Mouse (Mus musculus) heart, postnatal 14 days (tissue): ENCODE measurements around the gene Tshz2. TPM values are rescaled to one million over a fixed set of nuclear protein-coding genes. Genes with fewer than 3 reads are reported as not detected.
"Not testable (repeated sequence)": the region's sequence is repeated elsewhere in the genome, so short reads cannot be mapped to it uniquely, and the experiment has no call there.

Experiments used
- DNase-seq, 2 experiments: peaks; one replicate each; pipeline ENCODE4 v3.0.0; 2021 to 2022
- intact Hi-C: fragments of 180-260 bp; cut with DNase I; formaldehyde crosslinking; loops from one replicate; pipeline ENCODE4 v1.15.1; 2025
- total RNA-seq, 2 experiments: library from RNA; stranded (reverse); gene quantifications; 2 replicates each; pipeline ENCODE4 v1.2.3; 2021

Gene Tshz2
- total RNA-seq, 2 experiments from 2014 or later: 15.5 to 17.8 TPM

- DNase-seq: peak; percentile 45 to 54
- intact Hi-C loops: loop anchor here (5.0 kb wide), 3 partner anchors 97 to 787 kb away; partner anchors contain the start of gene Tshz2
Measured at GRCm38 (mm10) chr2:169849077-169849476, 216.3 kb downstream of the Tshz2 start.

GRCm38 (mm10) chr2:169849541-169849940 lies 216.7 kb downstream of the Tshz2 start:
- no peak for DNase-seq
- intact Hi-C loops: loop anchor here (5.0 kb wide), 3 partner anchors 97 to 787 kb away; partner anchors contain the start of gene Tshz2

DNA sequence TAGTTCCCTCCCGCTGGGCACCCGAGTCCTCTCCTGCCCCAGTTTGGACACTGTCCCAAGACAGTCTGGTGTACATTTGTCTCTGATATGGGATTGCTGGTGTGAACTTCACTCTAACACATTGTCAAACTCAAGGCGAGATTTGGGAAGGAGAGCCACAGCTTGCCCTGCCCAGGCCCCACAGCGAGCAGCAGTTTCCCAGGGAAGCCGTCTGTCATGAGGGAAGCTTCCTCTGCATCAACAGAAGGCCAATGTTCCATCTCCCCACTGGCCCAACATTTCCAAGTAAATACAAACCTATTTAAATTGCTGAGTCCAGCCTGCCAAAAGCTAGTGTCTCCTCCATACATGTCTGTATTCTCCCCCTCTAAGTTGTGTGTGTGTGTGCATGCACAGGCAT lies 218.8 kb downstream of the Tshz2 start:
- no peak for DNase-seq
- intact Hi-C loops: no loop called here

GRCm38 (mm10) chr2:169854491-169854890 lies 221.7 kb downstream of the Tshz2 start:
- intact Hi-C loops: no loop called here

DNA sequence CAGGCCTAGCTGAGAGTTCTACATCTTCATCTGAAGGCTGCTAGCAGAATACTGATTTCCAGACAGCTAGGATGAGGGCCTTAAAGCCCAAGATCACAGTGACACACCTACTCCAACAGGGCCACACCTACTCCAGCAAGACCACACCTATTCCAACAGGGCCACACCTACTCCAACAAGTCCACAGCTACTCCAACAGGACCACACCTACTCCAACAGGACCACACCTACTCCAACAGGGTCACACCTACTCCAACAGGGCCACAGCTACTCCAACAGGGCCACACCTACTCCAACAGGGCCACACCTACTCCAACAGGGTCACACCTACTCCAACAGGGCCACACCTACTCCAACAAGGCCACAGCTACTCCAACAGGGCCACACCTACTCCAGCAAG lies 224.2 kb downstream of the Tshz2 start:
- intact Hi-C loops: not testable (repeated sequence)

More at GRCm38 (mm10) chr2:169854491-169854890, 221.7 kb downstream of the Tshz2 start:
- no peak for DNase-seq

DNA sequence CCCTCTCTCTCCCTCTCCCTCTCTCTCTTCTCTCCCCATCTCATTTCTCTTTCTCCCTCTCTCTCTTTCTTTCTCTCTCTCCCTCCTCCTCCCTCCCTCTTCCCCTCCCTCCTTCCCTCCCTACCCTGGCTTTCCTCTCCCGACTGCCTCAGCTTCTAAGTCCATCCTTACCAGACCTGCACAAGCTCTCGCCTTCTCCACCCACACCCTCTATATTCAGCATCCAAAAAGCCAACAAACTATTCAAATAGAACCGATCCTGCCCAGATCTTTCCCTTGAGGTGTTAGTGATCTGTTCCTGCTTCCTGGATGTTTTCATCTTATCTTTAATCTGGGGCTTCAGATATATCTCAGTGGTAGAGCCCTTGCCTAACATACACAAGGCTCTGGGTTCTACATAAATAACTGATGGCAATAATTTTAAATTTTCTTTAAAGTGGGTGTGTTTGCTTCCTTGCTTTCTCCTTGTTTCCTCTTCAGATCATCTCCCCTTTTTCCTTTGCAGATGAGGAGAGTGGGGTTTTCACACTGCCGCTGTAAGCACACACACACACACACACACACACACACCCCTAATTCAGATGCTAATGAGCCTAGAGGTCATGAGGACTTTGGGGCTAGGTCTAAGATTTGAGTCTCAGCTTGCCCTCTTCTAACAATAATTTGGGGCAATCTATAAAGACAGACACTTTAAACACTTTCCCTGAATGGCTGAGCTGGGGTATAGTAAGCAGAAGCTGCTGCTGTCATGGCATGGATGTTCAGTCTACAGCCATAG lies 226.5 kb downstream of the Tshz2 start:
- no peak for DNase-seq
- intact Hi-C loops: no loop called here

More for the DNA sequence above, 224.2 kb downstream of the Tshz2 start:
- DNase-seq: not testable (repeated sequence)

GRCm38 (mm10) chr2:169860895-169861294 lies 228.1 kb downstream of the Tshz2 start:
- intact Hi-C loops: no loop called here
- no peak for DNase-seq

GRCm38 (mm10) chr2:169862701-169863100 lies 229.9 kb downstream of the Tshz2 start:
- intact Hi-C loops: no loop called here
- no peak for DNase-seq

DNA sequence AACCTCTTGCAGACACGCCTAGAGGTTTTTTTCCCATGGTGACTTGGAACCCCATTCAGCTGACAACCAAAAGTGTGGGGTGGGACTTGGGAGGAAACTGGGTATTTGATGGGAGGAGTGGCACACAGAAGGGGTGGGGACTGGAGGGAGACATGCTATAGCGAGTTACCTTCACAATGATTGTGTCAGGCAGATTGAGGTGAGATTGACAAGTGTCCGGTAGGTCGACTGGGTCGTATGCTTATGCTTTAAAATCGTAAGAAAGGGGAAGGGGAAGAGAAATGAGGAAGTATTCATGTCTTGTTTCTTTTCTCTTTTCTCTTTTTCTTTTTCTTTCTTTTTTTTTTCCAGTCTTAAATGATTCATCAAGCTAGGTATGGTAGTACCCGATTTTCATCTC lies 236.7 kb downstream of the Tshz2 start:
- DNase-seq: no peak
- intact Hi-C loops: no loop called here

DNA sequence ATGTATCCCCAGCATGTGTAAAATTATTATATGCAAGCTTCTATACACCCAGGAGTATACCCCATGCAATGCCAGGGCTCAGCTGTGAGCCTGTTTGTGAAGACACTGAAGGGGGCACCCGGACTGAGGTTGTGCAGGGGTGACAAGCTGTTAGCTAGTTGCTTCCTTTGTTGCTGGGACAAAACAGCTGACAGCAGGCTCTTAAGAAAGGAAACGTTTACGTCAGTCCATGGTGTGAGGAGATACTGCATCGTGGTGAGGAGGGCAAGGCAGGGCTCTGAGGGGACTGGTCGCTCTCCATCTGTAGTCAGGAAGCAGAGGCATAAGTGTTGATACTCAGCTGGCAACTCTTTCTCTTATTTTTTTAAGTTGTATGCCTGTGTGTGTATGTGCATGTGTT lies 237.7 kb downstream of the Tshz2 start:
- intact Hi-C loops: no loop called here
- DNase-seq: no peak

- intact Hi-C loops: no loop called here
- DNase-seq: no peak
Measured at GRCm38 (mm10) chr2:169871436-169872060, 238.7 kb downstream of the Tshz2 start.

- peak in 1 of 2 experiments; percentile 7 for DNase-seq
- intact Hi-C loops: no loop called here
Measured at GRCm38 (mm10) chr2:169873442-169873841, 240.6 kb downstream of the Tshz2 start.

- DNase-seq: no peak
- intact Hi-C loops: no loop called here
Measured at GRCm38 (mm10) chr2:169887921-169888320, 255.1 kb downstream of the Tshz2 start.

- DNase-seq: no peak
- intact Hi-C loops: no loop called here
Measured at GRCm38 (mm10) chr2:169892441-169893038, 259.7 kb downstream of the Tshz2 start.

- intact Hi-C loops: no loop called here
- no peak for DNase-seq
Measured at GRCm38 (mm10) chr2:169902896-169903295, 270.1 kb downstream of the Tshz2 start.

GRCm38 (mm10) chr2:169906396-169906795 lies 273.6 kb downstream of the Tshz2 start:
- intact Hi-C loops: no loop called here
- no peak for DNase-seq

DNA sequence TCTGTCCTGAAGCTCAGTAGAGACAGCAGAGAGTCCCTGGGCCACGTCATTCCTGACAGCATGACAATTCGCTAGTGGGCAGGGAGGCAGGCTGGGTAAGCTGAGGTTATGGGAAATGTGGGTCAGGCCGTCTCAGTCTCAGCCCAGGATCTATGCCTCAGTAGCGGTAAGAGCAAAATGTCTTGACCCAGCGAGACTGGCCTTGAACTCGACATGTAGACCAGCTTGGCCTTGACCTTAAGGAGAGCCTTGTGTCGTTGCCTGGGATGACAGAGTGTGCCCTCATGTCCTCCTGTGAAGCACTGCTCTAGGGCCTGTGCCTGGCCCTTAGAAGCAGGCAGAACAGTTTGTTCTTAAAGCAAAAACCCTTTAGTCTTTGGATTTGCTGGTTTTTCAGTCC lies 275.2 kb downstream of the Tshz2 start:
- intact Hi-C loops: no loop called here
- no peak for DNase-seq

GRCm38 (mm10) chr2:169910606-169911005 lies 277.8 kb downstream of the Tshz2 start:
- no peak for DNase-seq
- intact Hi-C loops: no loop called here

DNA sequence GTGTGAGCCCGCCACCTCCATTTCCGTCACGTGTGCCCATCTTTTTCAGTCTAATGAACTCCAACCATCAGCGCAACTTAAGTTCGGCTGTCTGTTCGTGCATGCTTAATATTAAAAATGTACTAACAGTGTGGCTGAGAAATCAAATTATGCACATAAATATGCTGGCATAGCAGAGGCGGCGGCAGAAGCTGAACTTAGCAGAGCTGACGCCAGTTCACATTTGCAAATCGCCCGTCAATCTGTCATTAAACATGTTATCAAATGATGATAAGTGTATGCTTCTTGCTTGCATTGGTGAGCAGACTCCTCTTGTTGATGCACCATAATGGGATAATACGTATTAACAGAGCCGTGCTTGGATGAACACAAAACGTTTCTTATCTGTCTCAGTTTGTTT lies 280.0 kb downstream of the Tshz2 start:
- no peak for DNase-seq
- intact Hi-C loops: no loop called here

DNA sequence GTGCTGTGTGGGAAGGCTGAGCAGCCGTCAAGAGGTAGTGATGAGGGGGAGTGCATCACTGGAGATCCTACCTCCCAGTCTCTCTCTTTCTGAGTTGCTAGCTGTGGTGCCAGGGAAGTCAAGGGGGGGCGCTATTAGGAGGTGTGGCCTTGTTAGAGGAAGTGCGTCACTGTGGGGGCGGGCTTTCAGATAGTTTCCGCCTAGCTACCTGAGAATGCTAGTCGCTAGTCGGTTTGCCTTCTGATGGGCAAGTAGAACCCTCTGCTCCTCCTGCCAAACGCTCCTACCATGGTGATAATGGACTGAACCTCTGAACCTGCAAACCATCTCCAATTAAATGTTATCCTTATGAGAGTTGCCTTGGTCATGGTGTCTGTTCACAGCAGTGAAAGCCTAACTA lies 282.1 kb downstream of the Tshz2 start:
- DNase-seq: no peak

GRCm38 (mm10) chr2:169915326-169915725 lies 282.5 kb downstream of the Tshz2 start:
- no peak for DNase-seq
- intact Hi-C loops: no loop called here

More for the DNA sequence above, 282.1 kb downstream of the Tshz2 start:
- intact Hi-C loops: no loop called here
